Mouse (Mus musculus) liver, adult 2 months (tissue): ENCODE data around the gene Wdr76. TPM values are rescaled to one million over a fixed set of nuclear protein-coding genes. Genes with fewer than 3 reads are reported as not detected.

Experiments
- DNase-seq: peaks from one replicate; pipeline ENCODE4 v3.0.0-alpha.2; 2011; ENCODE audit warnings: low read depth, low spot score; ENCODE audit errors: extremely low read depth
- H3K27ac ChIP-seq: fragments of 200-500 bp; replicated peaks from 2 replicates; pipeline ENCODE4 v1.5.1; 2012; ENCODE audit warnings: low read depth, mild to moderate bottlenecking, control low read depth, inconsistent platforms, low read length; ENCODE audit not compliant: insufficient read depth
- H3K27me3 ChIP-seq: fragments of 200-500 bp; 2 replicates; pipeline ENCODE4 v1.6.1; 2012; ENCODE audit warnings: mild to moderate bottlenecking, moderate library complexity, low read length, inconsistent platforms; ENCODE audit not compliant: control insufficient read depth, insufficient read depth
- H3K36me3 ChIP-seq: fragments of 200-500 bp; 2 replicates; pipeline ENCODE4 v1.6.1; 2012; ENCODE audit warnings: low read length, inconsistent platforms; ENCODE audit not compliant: control insufficient read depth, insufficient read depth
- H3K4me1 ChIP-seq: fragments of 200-500 bp; 2 replicates; pipeline ENCODE4 v1.6.1; 2011; ENCODE audit warnings: low read length; ENCODE audit not compliant: control insufficient read depth, insufficient read depth
- H3K4me3 ChIP-seq: fragments of 200-500 bp; 2 replicates; pipeline ENCODE4 v1.5.1; 2011; ENCODE audit warnings: low read depth, mild to moderate bottlenecking, control low read depth, low read length, moderate library complexity; ENCODE audit not compliant: insufficient read depth
- H3K79me2 ChIP-seq: fragments of 200-500 bp; 2 replicates; pipeline ENCODE4 v1.6.1; 2012; ENCODE audit warnings: inconsistent platforms, mild to moderate bottlenecking, low read length, moderate library complexity; ENCODE audit not compliant: control insufficient read depth, insufficient read depth
- H3K9ac ChIP-seq: fragments of 200-500 bp; 2 replicates; pipeline ENCODE4 v1.6.1; 2012; ENCODE audit warnings: low read depth, mild to moderate bottlenecking, control low read depth, inconsistent platforms, low read length
- CTCF ChIP-seq: fragments of 200-500 bp; IDR thresholded peaks from 2 replicates; pipeline ENCODE4 v1.5.1; 2011; ENCODE audit warnings: low read depth, low read length, control low read depth
- POLR2A ChIP-seq: fragments of 200-500 bp; IDR thresholded peaks from 2 replicates; pipeline ENCODE4 v1.6.1; 2011; ENCODE audit warnings: low read length, control low read depth; ENCODE audit not compliant: insufficient read depth; ENCODE audit errors: extremely low read depth
- WGBS: fragments of 180-500 bp; shearing (Covaris S2); methylation state at CpG from one replicate; pipeline ENCODE4 v1.1.7; 2018; 5-methylcytosine and 5-hydroxymethylcytosine counted together
- polyA plus RNA-seq: library from polyadenylated mRNA; depleted of rRNA; stranded (reverse); fragments of >200 nt; gene quantifications from 2 replicates; pipeline ENCODE4 v1.2.3, GENCODE M21; 2012
- total RNA-seq: library from RNA; depleted of rRNA; stranded (reverse); fragments of >200 nt; gene quantifications from 2 replicates; pipeline ENCODE4 v1.2.3, GENCODE M21; 2014

Wdr76 gene
- total and polyA plus RNA-seq, 2 experiments, result 1.2 to 1.5 TPM

GRCm38 (mm10) chr2:121544829-121545228, 38.3 kb downstream of the Wdr76 start:
- no peak overlapping the region for H3K27ac ChIP-seq
- no peak overlapping the region for H3K9ac ChIP-seq
- H3K4me3 ChIP-seq, result no peak overlapping the region
- H3K36me3 ChIP-seq, result 0 out of 2 replicates have a peak, but pooled peaks cover 2% of the 10 kb centered on the region
- H3K27me3 ChIP-seq, result no peaks in the 10 kb centered on the region
- H3K79me2 ChIP-seq, result no peaks in the 10 kb centered on the region
- WGBS, result 93% methylated on average over 3 of the region's 3 CpGs
- no peak for DNase-seq
- TF ChIP-seq POLR2A (no peak), CTCF (no peak)
- no peaks in the 10 kb centered on the region for H3K4me1 ChIP-seq

GRCm38 (mm10) chr2:121549630-121550029, 43.1 kb downstream of the Wdr76 start:
- H3K36me3 ChIP-seq, result 0 out of 2 replicates have a peak, but pooled peaks cover 2% of the 10 kb centered on the region
- H3K27ac ChIP-seq, result no peak overlapping the region
- H3K79me2 ChIP-seq, result no peaks in the 10 kb centered on the region
- H3K4me3 ChIP-seq, result no peak overlapping the region
- TF ChIP-seq POLR2A (no peak), CTCF (no peak)
- WGBS, result 95% methylated on average over 6 of the region's 6 CpGs
- no peaks in the 10 kb centered on the region for H3K4me1 ChIP-seq
- H3K27me3 ChIP-seq, result no peaks in the 10 kb centered on the region
- H3K9ac ChIP-seq, result no peak overlapping the region
- DNase-seq, result no peak

GRCm38 (mm10) chr2:121551271-121551670, 44.7 kb downstream of the Wdr76 start:
- H3K27me3 ChIP-seq, result no peaks in the 10 kb centered on the region
- H3K27ac ChIP-seq, result no peak overlapping the region
- no peak overlapping the region for H3K9ac ChIP-seq
- no peak for TF ChIP-seq POLR2A
- WGBS, result 83% methylated on average over 8 of the region's 8 CpGs
- no peaks in the 10 kb centered on the region for H3K4me1 ChIP-seq
- H3K4me3 ChIP-seq, result no peak overlapping the region
- DNase-seq, result peak; percentile 9
- H3K79me2 ChIP-seq, result no peaks in the 10 kb centered on the region
- no peaks in the 10 kb centered on the region for H3K36me3 ChIP-seq

- Histone ChIP-seq H3K4me3 (no peak overlapping the region), H3K27me3 (no peaks in the 10 kb centered on the region), H3K36me3 (no peaks in the 10 kb centered on the region), H3K27ac (no peak overlapping the region), H3K4me1 (no peaks in the 10 kb centered on the region), H3K79me2 (no peaks in the 10 kb centered on the region), H3K9ac (no peak overlapping the region)
- 93% methylated on average over 3 of the region's 3 CpGs for WGBS
- no peak for TF ChIP-seq CTCF
- no peak for TF ChIP-seq POLR2A
- DNase-seq, result no peak
These were observed 56.6 kb downstream of the Wdr76 start for GRCm38 (mm10) chr2:121563117-121563516.

- DNase-seq, result no peak
- WGBS, result 77% methylated on average over 5 of the region's 5 CpGs
- Histone ChIP-seq H3K79me2 (no peaks in the 10 kb centered on the region), H3K9ac (no peak overlapping the region), H3K36me3 (no peaks in the 10 kb centered on the region), H3K4me1 (no peaks in the 10 kb centered on the region), H3K27me3 (no peaks in the 10 kb centered on the region), H3K4me3 (no peak overlapping the region), H3K27ac (no peak overlapping the region)
- TF ChIP-seq POLR2A, result no peak
- no peak for TF ChIP-seq CTCF
These were observed 59.4 kb downstream of the Wdr76 start for GRCm38 (mm10) chr2:121565911-121566310.

- Histone ChIP-seq H3K27ac (no peak overlapping the region), H3K79me2 (no peaks in the 10 kb centered on the region), H3K4me3 (no peak overlapping the region), H3K4me1 (no peaks in the 10 kb centered on the region), H3K36me3 (no peaks in the 10 kb centered on the region), H3K9ac (no peak overlapping the region), H3K27me3 (no peaks in the 10 kb centered on the region)
- DNase-seq, result no peak
- TF ChIP-seq POLR2A, result no peak
- no peak for TF ChIP-seq CTCF
- 67% methylated on average over 3 of the region's 3 CpGs for WGBS
These were observed 63.5 kb downstream of the Wdr76 start for GRCm38 (mm10) chr2:121570049-121570448.
